Mouse (Mus musculus): ENCODE results near the gene Sema4c.

The Sema4c gene

GRCm38 (mm10) chr1:36535477-36536396, 22.4 kb downstream of the Sema4c start:
- peak; percentile 16 for DNase-seq (ENCODE audit: low read depth, low spot score)

DNA sequence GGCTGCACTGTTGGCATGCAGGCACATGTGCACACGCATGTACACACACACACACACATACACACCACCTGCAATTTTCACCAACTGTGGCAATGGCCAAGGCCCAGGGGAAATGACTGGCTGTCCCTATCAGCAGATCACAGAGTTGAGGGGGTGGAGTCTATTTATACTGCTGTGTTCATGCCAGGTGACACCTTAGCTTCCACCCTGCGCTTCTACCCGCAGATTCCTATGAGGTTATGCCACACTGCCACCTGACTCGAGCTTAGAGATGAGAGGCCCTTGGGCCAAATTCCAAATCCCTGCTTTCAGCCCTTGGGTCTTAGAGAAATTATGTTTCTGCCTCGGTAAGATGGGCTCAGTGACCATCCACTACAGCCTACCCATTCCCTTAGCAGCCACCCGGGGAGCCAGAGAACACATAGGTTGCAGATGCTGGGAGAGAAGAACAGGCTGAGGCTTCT, 23.5 kb downstream of the Sema4c start:
- no peak for DNase-seq (ENCODE audit: low read depth, low spot score)

- no peak for DNase-seq (ENCODE audit: low read depth, low spot score)
Observed at GRCm38 (mm10) chr1:36533546-36533945, 24.6 kb downstream of the Sema4c start.

DNA sequence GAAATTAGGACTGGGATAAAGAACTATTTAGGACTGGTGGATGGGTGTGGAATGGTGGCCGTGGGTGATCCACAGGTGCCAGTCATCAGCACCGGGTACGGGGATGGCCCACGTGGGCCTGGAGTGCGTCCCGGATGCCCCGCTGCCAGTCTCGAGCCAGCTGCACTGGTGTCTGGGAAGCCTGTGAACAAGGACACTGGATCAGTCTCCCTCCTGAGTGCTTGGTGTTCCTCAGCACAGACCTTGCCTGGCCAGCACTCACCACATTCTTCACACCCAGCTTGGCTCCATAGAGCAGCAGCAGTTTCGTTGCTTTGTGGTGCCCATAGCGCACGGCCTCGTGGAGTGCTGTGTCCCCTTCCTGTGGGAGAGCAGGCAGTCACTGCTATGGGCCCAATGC, 26.7 kb downstream of the Sema4c start:
- no peak for DNase-seq (ENCODE audit: low read depth, low spot score)

GRCm38 (mm10) chr1:36530962-36531361, 27.2 kb downstream of the Sema4c start:
- DNase-seq (ENCODE audit: low read depth, low spot score): no peak

DNA sequence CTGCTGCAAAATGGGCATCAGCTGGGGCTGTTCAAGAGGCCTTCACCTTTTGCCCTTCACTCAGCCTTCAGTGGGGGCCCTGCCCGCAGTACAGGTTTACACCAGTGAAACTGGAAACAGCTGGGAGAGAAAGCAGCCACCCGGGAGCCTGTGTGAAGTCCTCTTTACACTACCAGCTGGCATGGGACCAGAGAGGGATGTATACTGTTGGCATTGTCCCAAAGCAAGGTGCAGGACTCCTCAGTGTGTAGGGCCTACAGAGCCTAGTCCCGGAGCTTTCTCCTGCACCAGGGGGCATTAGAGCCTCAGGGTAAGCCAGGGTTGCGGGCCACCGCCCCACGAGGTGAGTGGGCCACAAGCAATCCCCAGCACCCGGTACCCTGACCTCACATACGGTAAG, 27.7 kb downstream of the Sema4c start:
- DNase-seq (ENCODE audit: low read depth, low spot score): no peak

DNA sequence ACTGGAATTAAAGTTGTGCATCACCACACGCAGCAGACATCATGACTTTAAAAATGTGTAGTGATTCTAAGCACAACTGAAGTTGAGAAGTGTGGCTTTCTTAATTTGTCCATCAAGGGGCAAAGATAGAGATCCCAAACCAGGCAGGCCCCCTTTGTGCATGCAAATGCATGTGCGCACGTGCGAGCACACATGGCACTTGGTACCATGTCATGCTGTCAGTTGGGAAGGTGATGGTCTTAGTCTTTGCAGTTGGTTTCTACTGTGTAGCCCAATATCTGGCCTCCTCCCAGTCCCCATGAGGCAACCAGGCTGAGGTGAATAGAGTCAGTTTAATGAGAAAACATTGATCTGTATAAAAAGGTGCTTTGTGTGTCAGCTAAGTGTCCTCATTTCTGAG, 28.3 kb downstream of the Sema4c start:
- no peak for DNase-seq (ENCODE audit: low read depth, low spot score)

- no peak for DNase-seq (ENCODE audit: low read depth, low spot score)
Observed at GRCm38 (mm10) chr1:36529274-36529673, 28.9 kb downstream of the Sema4c start.

GRCm38 (mm10) chr1:36528351-36528750, 29.8 kb downstream of the Sema4c start:
- DNase-seq (ENCODE audit: low read depth, low spot score): no peak

DNA sequence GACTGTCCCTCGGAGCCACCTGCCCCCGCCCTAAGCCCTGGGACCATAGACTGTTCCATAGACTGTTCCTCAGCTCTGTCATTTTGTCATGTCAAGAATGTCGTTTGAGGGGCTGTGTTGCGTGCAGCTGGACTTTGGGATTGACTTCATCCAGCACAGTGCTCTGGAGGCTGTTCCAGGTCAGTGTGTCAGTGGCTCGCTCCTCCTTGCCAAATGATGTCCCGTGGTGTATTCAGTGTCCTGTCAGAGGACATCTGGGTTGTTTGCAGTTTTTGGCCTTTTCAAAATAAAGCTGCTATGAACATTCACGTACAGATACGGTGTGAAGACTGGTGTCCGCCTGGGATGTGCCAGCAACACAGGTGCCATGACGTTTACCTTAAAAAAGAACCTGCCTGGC, 31.2 kb downstream of the Sema4c start:
- no peak for DNase-seq (ENCODE audit: low read depth, low spot score)

DNA sequence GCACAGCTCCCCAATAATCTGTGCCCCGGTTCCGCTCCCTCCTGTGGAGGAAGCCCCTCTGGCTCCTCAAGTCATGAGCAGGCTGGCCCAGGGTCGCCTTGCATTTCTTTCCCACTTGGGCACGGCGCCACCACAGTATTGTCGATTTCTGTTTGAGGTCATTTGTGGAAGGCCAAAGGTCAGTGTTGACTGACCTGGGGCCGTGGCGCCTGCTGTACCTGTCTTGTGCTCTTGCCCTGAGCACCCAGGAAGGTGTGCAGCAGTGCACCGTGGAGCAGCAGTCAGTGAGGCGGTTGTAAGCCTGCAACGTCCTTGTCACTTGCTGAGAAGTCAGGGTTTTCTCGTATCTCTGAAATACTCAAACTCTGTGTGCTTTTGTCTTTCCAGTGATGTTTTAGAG, 32.4 kb downstream of the Sema4c start:
- DNase-seq (ENCODE audit: low read depth, low spot score): no peak

- DNase-seq (ENCODE audit: low read depth, low spot score): no peak
Observed at GRCm38 (mm10) chr1:36524058-36524457, 34.1 kb downstream of the Sema4c start.

- DNase-seq (ENCODE audit: low read depth, low spot score): no peak
Observed at GRCm38 (mm10) chr1:36523332-36524013, 34.7 kb downstream of the Sema4c start.

DNA sequence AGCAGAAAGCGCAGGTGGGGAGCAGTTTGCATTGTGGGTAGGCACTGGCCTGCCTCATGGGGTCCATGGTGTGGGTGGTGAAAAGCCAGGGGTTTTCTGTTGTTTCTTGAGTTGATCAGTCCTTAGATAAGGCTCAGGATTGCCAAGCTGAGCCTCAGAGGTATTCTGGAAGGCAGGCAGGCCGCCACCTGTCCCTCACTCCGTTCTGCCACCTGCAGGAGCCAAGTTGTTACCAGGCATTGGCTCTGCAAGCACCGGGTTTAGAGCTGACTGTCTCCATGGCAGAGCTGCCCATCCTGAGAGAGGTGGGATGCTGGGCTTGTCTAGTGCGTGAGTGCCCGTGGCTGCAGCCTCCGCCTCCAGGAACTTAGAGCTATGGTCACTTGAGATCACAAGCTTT, 35.9 kb downstream of the Sema4c start:
- DNase-seq (ENCODE audit: low read depth, low spot score): no peak

DNA sequence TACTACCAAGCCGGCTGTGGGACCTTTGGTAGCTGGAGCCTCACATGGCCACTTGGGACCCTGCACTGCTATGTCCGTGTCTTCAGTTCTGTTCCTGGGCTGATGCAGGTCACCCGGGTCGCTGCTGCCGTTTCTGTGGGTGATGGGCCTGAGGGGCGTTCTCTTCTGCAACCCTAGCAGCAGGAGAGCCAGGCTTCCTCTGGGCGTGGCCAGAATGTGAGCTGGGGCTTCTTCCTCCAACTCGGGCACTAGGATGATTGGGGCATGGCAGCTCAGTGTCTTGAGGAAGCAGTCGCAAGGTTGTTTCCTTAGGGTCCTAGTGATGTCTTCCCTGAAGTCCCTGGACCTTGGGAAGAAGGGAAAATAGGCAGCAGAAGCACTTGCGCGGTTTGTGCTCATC, 38.5 kb downstream of the Sema4c start:
- DNase-seq (ENCODE audit: low read depth, low spot score): no peak

GRCm38 (mm10) chr1:36518259-36518658, 39.9 kb downstream of the Sema4c start:
- DNase-seq (ENCODE audit: low read depth, low spot score): no peak

DNA sequence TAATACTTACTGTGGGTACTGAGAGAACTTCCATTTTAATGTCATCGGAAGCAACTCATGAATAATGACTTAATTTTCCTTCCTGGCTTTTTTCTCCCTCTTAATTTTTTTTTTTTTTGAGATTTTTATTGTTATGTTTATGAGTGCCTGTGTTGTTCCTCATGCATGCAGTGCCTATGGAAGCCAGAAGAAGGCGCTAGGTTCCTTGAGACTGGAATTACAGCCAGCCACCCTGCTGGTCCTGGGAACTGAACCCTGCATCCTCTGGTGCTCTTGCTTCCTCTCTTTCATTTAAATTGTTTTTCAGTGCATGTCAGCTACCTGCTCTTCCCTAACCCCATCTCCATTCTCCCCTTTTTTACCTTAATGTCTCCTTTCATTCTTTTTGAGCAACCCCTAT, 44.4 kb downstream of the Sema4c start:
- DNase-seq (ENCODE audit: low read depth, low spot score): peak; percentile 68

- DNase-seq (ENCODE audit: low read depth, low spot score): peak; percentile 30
Observed at GRCm38 (mm10) chr1:36513310-36513709, 44.8 kb downstream of the Sema4c start.

GRCm38 (mm10) chr1:36512966-36513280, 45.2 kb downstream of the Sema4c start:
- no peak for DNase-seq (ENCODE audit: low read depth, low spot score)

DNA sequence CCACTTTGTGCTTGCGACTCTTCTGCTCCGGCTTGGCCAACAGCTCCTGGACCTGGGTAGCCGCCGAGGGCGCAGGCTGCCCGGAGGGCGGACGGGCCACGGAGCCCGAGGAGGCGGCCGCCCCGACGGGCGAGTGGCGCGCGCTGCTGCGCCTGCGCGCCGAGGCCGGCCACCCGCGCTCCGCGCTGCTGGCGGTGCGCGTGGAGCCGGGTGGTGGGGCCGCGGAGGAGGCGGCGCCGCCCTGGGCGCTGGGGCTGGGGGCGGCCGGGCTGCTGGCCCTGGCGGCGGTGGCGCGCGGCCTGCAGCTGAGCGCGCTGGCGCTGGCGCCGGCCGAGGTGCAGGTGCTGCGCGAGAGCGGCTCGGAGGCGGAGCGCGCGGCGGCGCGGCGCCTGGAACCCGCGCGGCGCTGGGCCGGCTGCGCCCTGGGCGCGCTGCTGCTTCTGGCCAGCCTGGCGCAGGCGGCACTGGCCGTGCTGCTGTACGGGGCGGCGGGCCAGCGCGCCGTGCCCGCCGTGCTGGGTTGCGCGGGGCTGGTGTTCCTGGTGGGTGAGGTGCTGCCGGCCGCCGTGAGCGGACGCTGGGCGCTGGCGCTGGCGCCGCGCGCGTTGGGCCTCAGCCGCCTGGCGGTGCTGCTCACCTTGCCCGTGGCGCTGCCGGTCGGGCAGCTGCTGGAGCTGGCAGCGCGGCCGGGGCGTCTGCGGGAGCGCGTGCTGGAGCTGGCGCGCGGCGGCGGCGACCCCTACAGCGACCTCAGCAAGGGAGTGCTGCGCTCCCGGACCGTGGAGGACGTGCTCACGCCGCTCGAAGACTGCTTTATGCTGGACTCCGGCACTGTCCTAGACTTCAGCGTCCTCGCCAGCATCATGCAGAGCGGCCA, 45.8 kb downstream of the Sema4c start:
- peak; percentile 26 for DNase-seq (ENCODE audit: low read depth, low spot score)

DNA sequence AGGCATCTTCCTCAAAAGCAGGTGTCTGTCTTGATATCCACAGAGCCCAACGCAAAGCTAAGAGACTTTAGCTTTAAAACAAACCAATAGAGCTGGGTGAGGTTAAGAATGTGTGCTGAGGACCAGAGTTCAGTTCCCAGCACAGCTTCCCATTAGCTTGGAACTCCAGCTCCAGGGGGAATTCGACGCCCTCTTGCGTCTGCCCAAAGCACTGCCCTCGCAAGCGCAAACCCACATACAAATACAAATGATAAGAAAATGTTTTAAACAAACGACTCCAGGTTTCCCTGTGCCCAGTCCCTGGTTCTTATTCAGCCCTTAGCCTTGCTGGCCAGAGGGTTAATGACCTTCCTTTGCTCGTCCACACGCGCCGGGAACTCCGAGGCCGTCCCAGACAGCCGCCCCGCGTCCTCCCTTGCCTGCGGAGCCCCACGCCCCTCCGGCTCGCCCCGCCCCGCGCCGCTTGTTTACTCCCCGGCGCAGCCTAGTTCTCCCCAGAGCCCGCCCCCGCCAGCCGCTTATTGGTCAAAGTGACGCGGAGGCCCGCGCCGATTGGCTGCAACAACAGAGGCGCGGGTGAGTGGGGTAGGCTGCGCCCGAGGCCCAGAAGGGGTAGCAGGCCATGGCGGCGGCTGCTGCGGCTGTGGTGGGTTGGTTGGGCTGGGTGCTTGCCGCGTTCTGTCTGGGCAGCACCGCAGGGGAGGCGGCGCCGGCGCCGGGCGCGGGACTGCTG, 46.7 kb downstream of the Sema4c start, which contains the start of gene Cnnm3:
TSS of gene Cnnm3 (plus strand) at position 579 of the 733 bp plus-strand sequence.
- DNase-seq (ENCODE audit: low read depth, low spot score): peak; percentile 95

Measured in 3T3-L1 (cell line).